ENCODE assay signal across 15 mouse cellular contexts in the genomic region with DNA sequence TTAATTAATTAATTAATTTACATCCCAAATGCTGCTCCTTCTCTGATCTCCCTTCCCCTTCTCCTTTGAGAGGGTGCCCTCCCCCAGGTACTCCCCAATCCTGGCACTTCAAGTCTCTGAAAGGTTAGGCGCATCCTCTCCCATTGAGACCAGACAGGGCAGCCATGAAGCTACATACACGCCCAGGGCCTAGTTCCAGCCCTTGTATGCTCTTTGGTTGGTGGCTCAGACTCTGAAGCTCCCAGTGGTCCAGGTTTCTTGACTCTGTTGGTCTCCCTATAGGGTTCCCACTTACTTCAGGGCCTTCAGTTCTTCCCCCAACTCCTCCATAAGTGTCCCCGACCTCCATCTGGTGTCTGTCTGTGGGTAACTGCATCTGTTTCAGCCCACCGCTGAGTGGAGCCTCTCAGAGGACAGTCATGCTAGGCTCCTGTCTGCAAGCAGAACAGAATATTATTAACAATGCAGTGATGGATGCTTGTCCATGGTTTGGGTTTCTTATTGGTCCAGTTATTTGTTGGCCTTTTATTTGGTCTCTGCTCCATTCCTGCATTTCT. TPM values are rescaled to one million over a fixed set of nuclear protein-coding genes. Genes with fewer than 3 reads are reported as not detected.
DNase-seq lines count a peak whose midpoint lies in the region; ATAC-seq and TF ChIP-seq lines count a peak whose summit lies in the region.
"Had no signal": no experiment of that assay in that cellular context is flagged by ENCODE, and none has a peak within 500 bp of the region (broad histone marks: within the 10 kb centered on the region; RNA-seq: fewer than 3 reads in every experiment).

No protein-coding gene starts in this region.

- WGBS in heart, embryonic 10.5 days = 73% methylated on average over 4 of the region's 4 CpGs

- peak; percentile 68 for DNase-seq in heart, embryonic 10.5 days (ENCODE audit: low spot score)
- no peak for DNase-seq in heart, adult 18-20 months
- no peak for DNase-seq in left cerebral cortex, adult 2 months (ENCODE audit: extremely low spot score in 1 of 2, low spot score in 2 of 2)
- no peak for DNase-seq in left cerebral cortex, adult 9 months (ENCODE audit: low spot score in 2 of 2)
- DNase-seq in Patski (ENCODE audit: low read depth, low spot score) = no peak
- peak; percentile 17 for DNase-seq in T-cell, adult 2 months (ENCODE audit: low spot score)
- no peak for DNase-seq in testis, postnatal 10 days (ENCODE audit: low spot score)
- DNase-seq: cerebellum, adult 11-12 months; heart, adult 11 months; heart, postnatal 36 days had no signal

- CTCF ChIA-PET in Patski (lab: Charles Lee) = interaction anchor here (2.0 kb wide), 1 partner anchor 11 kb away, joined by 6 read pairs; no protein-coding TSS in a partner anchor

- no peaks in the 10 kb centered on the region for H3K9me3 ChIP-seq in heart, embryonic 10.5 days
- H3K9me3 ChIP-seq: embryonic facial prominence, embryonic 13.5 days; limb, embryonic 13.5 days; liver, embryonic 15.5 days; midbrain, embryonic 15.5 days had no signal

- POLR2A ChIA-PET in Patski (lab: Charles Lee) = interaction anchor here (1.6 kb wide), 1 partner anchor 13 kb away, joined by 4 read pairs; no protein-coding TSS in a partner anchor

- intact Hi-C loops in left cerebral cortex, adult 2 months (cut with DNase I) = loop anchor here (5.0 kb wide), 1 partner anchor 61 kb away; a partner anchor contains a TSS

- H3K27me3 ChIP-seq in heart, embryonic 10.5 days (ENCODE audit: insufficient read depth, poor library complexity, severe bottlenecking) = no peaks in the 10 kb centered on the region
- no peaks in the 10 kb centered on the region for H3K27me3 ChIP-seq in Patski
- H3K27me3 ChIP-seq: embryonic facial prominence, embryonic 13.5 days; limb, embryonic 13.5 days; liver, embryonic 15.5 days; midbrain, embryonic 15.5 days had no signal

- ATAC-seq in Patski = no peak
- ATAC-seq: CD4-positive, CD25-positive, alpha-beta regulatory T cell, adult 4 months; midbrain, embryonic 15.5 days had no signal

- H3K4me3 ChIP-seq in heart, embryonic 10.5 days = no peak overlapping the region
- no peak overlapping the region for H3K4me3 ChIP-seq in left cerebral cortex, adult 2 months
- H3K4me3 ChIP-seq: embryonic facial prominence, embryonic 13.5 days; limb, embryonic 13.5 days; liver, embryonic 15.5 days; midbrain, embryonic 15.5 days had no signal

- H3K4me1 ChIP-seq in heart, embryonic 10.5 days = no peaks in the 10 kb centered on the region
- H3K4me1 ChIP-seq: embryonic facial prominence, embryonic 13.5 days; limb, embryonic 13.5 days had no signal

- no peaks in the 10 kb centered on the region for H3K36me3 ChIP-seq in heart, embryonic 10.5 days
- H3K36me3 ChIP-seq: embryonic facial prominence, embryonic 13.5 days; limb, embryonic 13.5 days; liver, embryonic 15.5 days; midbrain, embryonic 15.5 days had no signal

- TF ChIP-seq CTCF in left cerebral cortex, adult 2 months (IDR thresholded peaks at IDR 0.05) = peak; percentile 39
- peak; percentile 6 for TF ChIP-seq CTCF in Patski (IDR thresholded peaks at IDR 0.05)

- no peak overlapping the region for H3K27ac ChIP-seq in heart, embryonic 10.5 days
- H3K27ac ChIP-seq in left cerebral cortex, adult 2 months = no peak overlapping the region
- H3K27ac ChIP-seq: embryonic facial prominence, embryonic 13.5 days; limb, embryonic 13.5 days; liver, embryonic 15.5 days; midbrain, embryonic 15.5 days had no signal

- in situ Hi-C loops in Patski (cut with MboI; ENCODE audit: low pct_unique_long_range_greater_than_20kb) = loop anchor here (5.0 kb wide), 1 partner anchor 59 kb away; no protein-coding TSS in a partner anchor

RNA-seq across cellular contexts. Expression of a gene that starts 26.9 kb away (rescaled TPM):
- 9.9 and 10.4 TPM in 2 replicates for polyA plus RNA-seq in heart, embryonic 10.5 days (2016; fragmentation: Nextera tagmentation; extraction: Ambion mirVana)
- 10 to 100 TPM; 26.0 to 32.6 TPM for total RNA-seq in heart, adult 18-20 months (2021)
- total RNA-seq in left cerebral cortex, adult 2 months (2021) = 10 to 100 TPM; 49.8 to 50.2 TPM
- polyA plus RNA-seq in Patski (2021) = 26.5 TPM

RNA-seq across cellular contexts. Expression of a gene that starts 36.6 kb away (rescaled TPM):
- polyA plus RNA-seq in heart, embryonic 10.5 days (2016; fragmentation: Nextera tagmentation; extraction: Ambion mirVana) = 101 and 140 TPM in 2 replicates
- total RNA-seq in heart, adult 18-20 months (2021) = 10 to 100 TPM; 28.9 to 32.8 TPM
- total RNA-seq in left cerebral cortex, adult 2 months (2021) = 10 to 100 TPM; 50.0 to 52.1 TPM
- 134 TPM for polyA plus RNA-seq in Patski (2021)

Comparison
In these comparisons a context has a peak if more than half of its experiments do, and no peak if none do; other contexts are left out.
1. DNase-seq: peak in heart, embryonic 10.5 days (single experiment) and T-cell, adult 2 months (single experiment); none in heart, adult 18-20 months (0 of 2), left cerebral cortex, adult 2 months (0 of 2), left cerebral cortex, adult 9 months (0 of 2), Patski (single experiment) and testis, postnatal 10 days (single experiment).